Mouse (Mus musculus) B cell, adult 67 days (primary cell): ENCODE data around the gene Vps26c. TPM values are rescaled to one million over a fixed set of nuclear protein-coding genes. Genes with fewer than 3 reads are reported as not detected.

Experiments used
- total RNA-seq, 2 experiments: library from RNA; stranded (reverse); gene quantifications; 4 replicates each; pipeline ENCODE4 v1.2.4; 2023

Gene Vps26c
- 10 to 100 TPM; 30.9 to 32.9 TPM for total RNA-seq

GRCm38 (mm10) chr16:94526344-94527151 lies at the start of gene Vps26c:
Vps26c (minus strand) TSS chr16:94526830.

GRCm38 (mm10) chr16:94569229-94570176 lies 42.9 kb upstream of the Vps26c start, which contains the start of gene Dyrk1a:
Dyrk1a (plus strand) TSS chr16:94570010.

Other genes starting within 250 kb of the Vps26c start
- gene Hlcs, start 213.3 kb downstream of the Vps26c start, total RNA-seq = 10 to 100 TPM; 44.4 to 53.5 TPM
- not detected for gene Ripply3, start 198.4 kb downstream of the Vps26c start, total RNA-seq
- 10 to 100 TPM; 71.6 to 76.1 TPM for gene Ttc3, start 156.2 kb downstream of the Vps26c start, total RNA-seq
- gene Pigp, start 155.0 kb downstream of the Vps26c start, total RNA-seq = 10 to 100 TPM; 30.6 to 31.5 TPM
- gene Dyrk1a, start 43.2 kb upstream of the Vps26c start, total RNA-seq = 100 to 1,000 TPM; 138 TPM